Mouse (Mus musculus) liver, postnatal 0 days (tissue): ENCODE data around the gene Vmn1r202. TPM values are rescaled to one million over a fixed set of nuclear protein-coding genes. Genes with fewer than 3 reads are reported as not detected.
"Not testable (repeated sequence)": the region's sequence is repeated elsewhere in the genome, so short reads cannot be mapped to it uniquely, and the experiment has no call there.

Experiments
- ATAC-seq: fragments of 200-750 bp; cut with Nextera tagmentation; 2 replicates; pipeline ENCODE4 v1.8.0; 2017; ENCODE audit warnings: mild to moderate bottlenecking, moderate library complexity
- DNase-seq: peaks from one replicate; pipeline ENCODE4 v3.0.0-alpha.2; 2016
- H3K27ac ChIP-seq: fragments of 300-500 bp; sonication (generic); 2 replicates; pipeline ENCODE4 v1.5.1; 2014; ENCODE audit warnings: antibody characterized with exemption, moderate library complexity, mild to moderate bottlenecking, low read depth
- H3K27me3 ChIP-seq: fragments of 300-500 bp; sonication (generic); 2 replicates; pipeline ENCODE4 v1.6.1; 2014; ENCODE audit warnings: low read length, control low read depth, mixed read lengths; ENCODE audit not compliant: insufficient read depth
- H3K36me3 ChIP-seq: fragments of 300-500 bp; sonication (generic); replicated peaks from 2 replicates; pipeline ENCODE4 v1.6.1; 2014; ENCODE audit warnings: mild to moderate bottlenecking, control low read depth, low read length, moderate library complexity, mixed read lengths; ENCODE audit not compliant: insufficient read depth
- H3K4me1 ChIP-seq: fragments of 300-500 bp; sonication (generic); 2 replicates; pipeline ENCODE4 v1.6.1; 2014; ENCODE audit warnings: antibody characterized with exemption, mild to moderate bottlenecking, control low read depth; ENCODE audit not compliant: insufficient read depth
- H3K4me2 ChIP-seq: fragments of 300-500 bp; sonication (generic); 2 replicates; pipeline ENCODE4 v1.6.1; 2014; ENCODE audit warnings: low read depth, mild to moderate bottlenecking, low read length, moderate library complexity, mixed read lengths
- H3K4me3 ChIP-seq: fragments of 300-500 bp; sonication (generic); 2 replicates; pipeline ENCODE4 v1.5.1; 2014; ENCODE audit warnings: low read depth, low read length
- H3K9ac ChIP-seq: fragments of 300-500 bp; sonication (generic); replicated peaks from 2 replicates; pipeline ENCODE4 v1.6.1; 2014; ENCODE audit warnings: mild to moderate bottlenecking, moderate library complexity
- H3K9me3 ChIP-seq: fragments of 300-500 bp; sonication (generic); 2 replicates; pipeline ENCODE4 v1.6.1; 2016; ENCODE audit warnings: mild to moderate bottlenecking, control low read depth, low read length, mixed read lengths
- CTCF ChIP-seq: sonication (generic); IDR thresholded peaks from 2 replicates; pipeline ENCODE4 v1.5.1; 2016; ENCODE audit warnings: antibody characterized with exemption, low read depth
- EP300 ChIP-seq: IDR thresholded peaks from 2 replicates; pipeline ENCODE4 v1.6.1; 2016; ENCODE audit warnings: antibody characterized with exemption, low read depth, mild to moderate bottlenecking
- WGBS: fragments of 180-500 bp; shearing (Covaris S2); extraction: QIAGEN DNeasy Blood & Tissue Kit; methylation state at CpG from one replicate; pipeline ENCODE4 v1.1.7; 2014; ENCODE audit not compliant: insufficient replicate concordance; 5-methylcytosine and 5-hydroxymethylcytosine counted together
- polyA plus RNA-seq: library from polyadenylated mRNA; unstranded; fragments of >200 nt; fragmentation: Nextera tagmentation; extraction: Ambion mirVana; gene quantifications from 2 replicates; pipeline ENCODE4 v1.2.1, GENCODE M21; 2015

Vmn1r202 gene
- polyA plus RNA-seq, result not detected in 2 replicates

GRCm38 (mm10) chr13:22505281-22505680 is at the start of gene Vmn1r202:
Gene Vmn1r202 (minus strand): TSS chr13:22505381.
- no peaks in the 10 kb centered on the region for H3K36me3 ChIP-seq
- H3K9me3 ChIP-seq, result no peaks in the 10 kb centered on the region
- H3K27me3 ChIP-seq, result no peaks in the 10 kb centered on the region
- H3K9ac ChIP-seq, result no peak within 1 kb of the TSS
- H3K4me1 ChIP-seq, result no peaks in the 10 kb centered on the region
- no peak within 1 kb of the TSS for H3K4me3 ChIP-seq
- TF ChIP-seq CTCF, result no peak
- TF ChIP-seq EP300, result no peak
- H3K4me2 ChIP-seq, result no peak within 1 kb of the TSS
- no peak within 1 kb of the TSS for H3K27ac ChIP-seq
- ATAC-seq (no peak), DNase-seq (no peak)

GRCm38 (mm10) chr13:22552898-22553297 is 47.7 kb upstream of the Vmn1r202 start, which contains the start of gene Vmn1r204:
Gene Vmn1r204 (plus strand): TSS chr13:22553198.
- H3K27ac ChIP-seq, H3K36me3 ChIP-seq, H3K27me3 ChIP-seq, DNase-seq, H3K9ac ChIP-seq, H3K9me3 ChIP-seq, ATAC-seq, H3K4me3 ChIP-seq, H3K4me2 ChIP-seq, H3K4me1 ChIP-seq: not testable (repeated sequence)
- 67% methylated on average over 1 of the region's 1 CpGs for WGBS

GRCm38 (mm10) chr13:22517814-22518213 is 12.6 kb upstream of the Vmn1r202 start, which contains the start of gene Vmn1r203:
Gene Vmn1r203 (plus strand): TSS chr13:22518114.
- Histone ChIP-seq H3K9ac (no peak within 1 kb of the TSS), H3K36me3 (no peaks in the 10 kb centered on the region), H3K27me3 (no peaks in the 10 kb centered on the region), H3K4me2 (no peak within 1 kb of the TSS), H3K4me3 (no peak within 1 kb of the TSS), H3K9me3 (no peaks in the 10 kb centered on the region), H3K27ac (no peak within 1 kb of the TSS), H3K4me1 (no peaks in the 10 kb centered on the region)
- TF ChIP-seq CTCF (no peak), EP300 (no peak)
- ATAC-seq (no peak), DNase-seq (no peak)

- no peak overlapping the region for H3K27ac ChIP-seq
- ATAC-seq (no peak), DNase-seq (no peak)
- no peak overlapping the region for H3K4me2 ChIP-seq
- no peaks in the 10 kb centered on the region for H3K36me3 ChIP-seq
- H3K4me1 ChIP-seq, result no peaks in the 10 kb centered on the region
- no peak for TF ChIP-seq EP300
- TF ChIP-seq CTCF, result no peak
- no peak overlapping the region for H3K4me3 ChIP-seq
- H3K27me3 ChIP-seq, result no peaks in the 10 kb centered on the region
- no peak overlapping the region for H3K9ac ChIP-seq
- 69% methylated on average over 3 of the region's 3 CpGs for WGBS
- no peaks in the 10 kb centered on the region for H3K9me3 ChIP-seq
Measured at GRCm38 (mm10) chr13:22502431-22502830, 2.8 kb downstream of the Vmn1r202 start.

- DNase-seq, result no peak
- ATAC-seq, result no peak
Measured at GRCm38 (mm10) chr13:22471623-22472022, 33.6 kb downstream of the Vmn1r202 start, which contains the start of gene Vmn1r201. Gene Vmn1r201 (plus strand): TSS chr13:22471923.

GRCm38 (mm10) chr13:22455145-22455544 is 50.0 kb downstream of the Vmn1r202 start:
- Histone ChIP-seq H3K27me3 (no peaks in the 10 kb centered on the region), H3K9me3 (no peaks in the 10 kb centered on the region), H3K4me3 (no peak overlapping the region), H3K27ac (no peak overlapping the region), H3K4me2 (no peak overlapping the region), H3K4me1 (no peaks in the 10 kb centered on the region), H3K9ac (no peak overlapping the region), H3K36me3 (no peaks in the 10 kb centered on the region)
- no peak for DNase-seq
- no peak for ATAC-seq
- TF ChIP-seq CTCF, result no peak
- no peak for TF ChIP-seq EP300

More at GRCm38 (mm10) chr13:22471623-22472022, 33.6 kb downstream of the Vmn1r202 start, which contains the start of gene Vmn1r201:
- no peaks in the 10 kb centered on the region for H3K27me3 ChIP-seq
- TF ChIP-seq CTCF (no peak), EP300 (no peak)
- H3K36me3 ChIP-seq, result no peaks in the 10 kb centered on the region
- no peak within 1 kb of the TSS for H3K27ac ChIP-seq
- no peaks in the 10 kb centered on the region for H3K4me1 ChIP-seq
- H3K9me3 ChIP-seq, result no peaks in the 10 kb centered on the region
- no peak within 1 kb of the TSS for H3K9ac ChIP-seq
- no peak within 1 kb of the TSS for H3K4me2 ChIP-seq
- 50% methylated on average over 1 of the region's 1 CpGs for WGBS
- no peak within 1 kb of the TSS for H3K4me3 ChIP-seq

Other genes starting within 250 kb of the Vmn1r202 start
- gene Vmn1r195, start 234.9 kb downstream of the Vmn1r202 start, polyA plus RNA-seq, result not detected in 2 replicates
- gene Vmn1r196, start 215.5 kb downstream of the Vmn1r202 start, polyA plus RNA-seq, result not detected in 2 replicates
- not detected in 2 replicates for gene Vmn1r197, start 180.8 kb downstream of the Vmn1r202 start, polyA plus RNA-seq
- not detected in 2 replicates for gene Vmn1r198, start 155.0 kb downstream of the Vmn1r202 start, polyA plus RNA-seq
- gene Vmn1r199, start 125.6 kb downstream of the Vmn1r202 start, polyA plus RNA-seq, result not detected in 2 replicates
- not detected in 2 replicates for gene Vmn1r200, start 115.0 kb downstream of the Vmn1r202 start, polyA plus RNA-seq
- not detected in 2 replicates for gene Vmn1r201, start 33.5 kb downstream of the Vmn1r202 start, polyA plus RNA-seq
- not detected in 2 replicates for gene Vmn1r203, start 12.7 kb upstream of the Vmn1r202 start, polyA plus RNA-seq
- not detected in 2 replicates for gene Vmn1r204, start 47.8 kb upstream of the Vmn1r202 start, polyA plus RNA-seq
- gene Vmn1r205, start 87.6 kb upstream of the Vmn1r202 start, polyA plus RNA-seq, result not detected in 2 replicates
- gene Vmn1r206, start 118.9 kb upstream of the Vmn1r202 start, polyA plus RNA-seq, result not detected in 2 replicates
- gene Vmn1r207-ps, start 224.2 kb upstream of the Vmn1r202 start, polyA plus RNA-seq, result not detected in 2 replicates